Mouse (Mus musculus) spleen, postnatal 0 days (tissue): ENCODE results near the gene Slc35d1. TPM values are rescaled to one million over a fixed set of nuclear protein-coding genes. Genes with fewer than 3 reads are reported as not detected.

ENCODE experiments used
- polyA plus RNA-seq: library from polyadenylated mRNA; unstranded; fragments of >200 nt; fragmentation: Nextera tagmentation; extraction: Ambion mirVana; gene quantifications from 2 replicates; pipeline ENCODE4 v1.2.1, GENCODE M21; 2015

Slc35d1 gene
- 4.7 and 4.9 TPM in 2 replicates for polyA plus RNA-seq

DNA sequence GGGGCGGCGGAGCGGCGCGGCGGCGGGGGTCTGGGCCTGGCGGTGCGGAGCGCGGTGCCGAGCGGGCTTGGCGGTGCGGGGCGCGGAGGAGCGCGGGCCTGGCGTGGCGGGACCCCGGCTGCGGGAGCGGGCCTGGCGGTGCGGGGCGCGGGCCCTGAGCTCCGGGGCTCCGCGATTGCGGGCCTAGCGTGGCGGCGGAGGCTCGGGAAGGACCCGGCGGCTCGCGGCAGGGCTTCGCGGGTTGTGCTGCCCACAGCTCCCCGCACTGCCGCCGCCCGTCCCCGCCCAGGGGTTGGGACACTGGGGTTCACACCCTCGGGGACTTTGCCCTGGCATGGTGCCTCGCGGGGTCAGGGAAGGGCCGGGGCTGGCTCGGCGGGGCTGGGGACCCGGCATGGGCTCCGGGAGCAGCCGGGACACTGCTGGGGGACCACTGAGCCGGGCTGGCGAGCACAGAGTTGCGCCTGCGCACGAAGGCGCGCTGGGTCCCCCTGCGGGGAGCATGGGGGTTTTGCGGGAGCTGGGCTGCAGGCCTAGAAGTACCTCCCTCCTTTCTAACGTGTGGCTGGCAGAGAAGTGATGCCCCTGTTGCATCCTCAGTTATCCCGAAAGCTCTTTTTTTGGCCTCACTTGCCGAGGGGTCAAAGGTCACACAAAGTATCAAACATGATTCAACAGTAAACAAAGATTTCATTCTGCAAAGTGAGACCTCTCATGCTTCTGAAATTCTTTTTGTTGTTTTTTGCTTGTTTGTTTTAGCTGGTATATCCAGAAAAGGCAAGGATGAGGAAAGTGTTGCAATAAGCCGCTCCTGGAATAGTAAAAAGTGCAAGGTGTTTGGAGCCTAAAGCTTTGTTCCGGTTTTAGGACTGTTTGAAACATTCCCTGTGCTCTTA lies at the start of gene Slc35d1:
Gene Slc35d1, minus strand, starts transcription at position 240 of the 896 bp plus-strand sequence.

Other genes with a start within 250 kb of the Slc35d1 start
- gene Tctex1d1, start 236.6 kb downstream of the Slc35d1 start, polyA plus RNA-seq, result 0.15 TPM in 1 of 2 replicates, not detected in the other
- not detected in 2 replicates for gene Insl5, start 188.3 kb downstream of the Slc35d1 start, polyA plus RNA-seq
- gene Mier1, start 100.8 kb downstream of the Slc35d1 start, polyA plus RNA-seq, result 63.2 and 63.6 TPM in 2 replicates
- gene Wdr78, start 100.6 kb downstream of the Slc35d1 start, polyA plus RNA-seq, result 0.38 and 0.46 TPM in 2 replicates
- not detected in 2 replicates for gene 4921539E11Rik, start 75.7 kb upstream of the Slc35d1 start, polyA plus RNA-seq
- gene Oma1, start 98.6 kb upstream of the Slc35d1 start, polyA plus RNA-seq, result 9.1 and 11.8 TPM in 2 replicates